Comparison of ENCODE assay signal across 14 mouse cellular contexts in genomic region chr17:14387261-14387660, GRCm38 (mm10).
"Had no signal": no experiment of that assay in that cellular context is flagged by ENCODE, and none has a peak within 500 bp of the region (broad histone marks: within the 10 kb centered on the region; RNA-seq: fewer than 3 reads in every experiment).

No protein-coding gene starts in this region.

- H3K36me3 ChIP-seq: liver, embryonic 13.5 days; midbrain, embryonic 15.5 days had no signal

- H3K9me3 ChIP-seq: liver, embryonic 13.5 days; midbrain, embryonic 15.5 days had no signal

- H3K4me1 ChIP-seq: liver, embryonic 13.5 days; midbrain, embryonic 15.5 days had no signal

- H3K4me2 ChIP-seq: liver, embryonic 13.5 days; midbrain, embryonic 15.5 days had no signal

- H3K27me3 ChIP-seq: liver, embryonic 13.5 days; midbrain, embryonic 15.5 days had no signal

- ATAC-seq: inflammation-experienced regulatory T-cells, adult 6 months; intestine, postnatal 0 days; liver, postnatal 0 days; lung, postnatal 0 days; midbrain, embryonic 15.5 days had no signal

- DNase-seq: kidney, adult 8-10 months; kidney, postnatal 25 days; layer of hippocampus, adult 9-11 months; layer of hippocampus, postnatal 36 days; liver; liver, embryonic 13.5 days; liver, postnatal 0 days; lung, postnatal 36 days; right cerebral cortex, postnatal 14 days; thymus, postnatal 36 days had no signal

- H3K27ac ChIP-seq: liver, embryonic 13.5 days; midbrain, embryonic 15.5 days had no signal

- H3K9ac ChIP-seq: liver, embryonic 13.5 days; liver, postnatal 0 days; midbrain, embryonic 15.5 days had no signal

- H3K4me3 ChIP-seq: liver, embryonic 13.5 days; midbrain, embryonic 15.5 days had no signal
